Mouse (Mus musculus) brown adipose tissue, adult 24 weeks (tissue): ENCODE measurements around the gene Gm20388. TPM values are rescaled to one million over a fixed set of nuclear protein-coding genes. Genes with fewer than 3 reads are reported as not detected.

Experiments used
- H3K27ac ChIP-seq: fragments of 200-500 bp; replicated peaks from 2 replicates; pipeline ENCODE4 v1.5.1; 2012; ENCODE audit warnings: low read depth, mild to moderate bottlenecking, low read length
- H3K4me1 ChIP-seq: fragments of 200-500 bp; 2 replicates; pipeline ENCODE4 v1.6.1; 2012; ENCODE audit warnings: low read length, mixed read lengths; ENCODE audit not compliant: control insufficient read depth, insufficient read depth, insufficient read length
- H3K4me3 ChIP-seq: fragments of 200-500 bp; 2 replicates; pipeline ENCODE4 v1.5.1; 2012; ENCODE audit warnings: low read depth, mild to moderate bottlenecking, low read length, moderate library complexity; ENCODE audit not compliant: insufficient read depth
- polyA plus RNA-seq: library from polyadenylated mRNA; stranded (reverse); fragments of >200 nt; gene quantifications from 2 replicates; pipeline ENCODE4 v1.2.4, GENCODE M21; 2012; ENCODE audit not compliant: missing spikeins, insufficient read depth, insufficient read length

The Gm20388 gene
- polyA plus RNA-seq, 1 experiment = 44.7 TPM

GRCm38 (mm10) chr8:120566681-120567080 lies 656.0 kb downstream of the Gm20388 start:
- no peak overlapping the region for H3K27ac ChIP-seq
- H3K4me1 ChIP-seq = peaks cover 10% of the 10 kb centered on the region
- H3K4me3 ChIP-seq = no peak overlapping the region

- H3K4me3 ChIP-seq = no peak overlapping the region
- no peak overlapping the region for H3K27ac ChIP-seq
- H3K4me1 ChIP-seq = peaks cover 9% of the 10 kb centered on the region
Observed at GRCm38 (mm10) chr8:120567731-120568130, 657.1 kb downstream of the Gm20388 start.

GRCm38 (mm10) chr8:120568164-120568798 lies 657.6 kb downstream of the Gm20388 start:
- Histone ChIP-seq H3K4me3 (no peak overlapping the region), H3K4me1 (peaks cover 4% of the 10 kb centered on the region), H3K27ac (no peak overlapping the region)

- Histone ChIP-seq H3K4me3 (no peak overlapping the region), H3K4me1 (no peaks in the 10 kb centered on the region), H3K27ac (no peak overlapping the region)
Observed at GRCm38 (mm10) chr8:120569123-120569522, 658.5 kb downstream of the Gm20388 start.

GRCm38 (mm10) chr8:120569939-120570715 lies 659.5 kb downstream of the Gm20388 start:
- H3K4me1 ChIP-seq = no peaks in the 10 kb centered on the region
- no peak overlapping the region for H3K4me3 ChIP-seq
- H3K27ac ChIP-seq = no peak overlapping the region

GRCm38 (mm10) chr8:120571561-120571960 lies 660.9 kb downstream of the Gm20388 start:
- H3K27ac ChIP-seq = no peak overlapping the region
- no peak overlapping the region for H3K4me3 ChIP-seq
- H3K4me1 ChIP-seq = no peaks in the 10 kb centered on the region

GRCm38 (mm10) chr8:120572534-120572933 lies 661.9 kb downstream of the Gm20388 start:
- H3K4me1 ChIP-seq = no peaks in the 10 kb centered on the region
- H3K4me3 ChIP-seq = no peak overlapping the region
- no peak overlapping the region for H3K27ac ChIP-seq

- H3K27ac ChIP-seq = no peak overlapping the region
- H3K4me1 ChIP-seq = no peaks in the 10 kb centered on the region
- no peak overlapping the region for H3K4me3 ChIP-seq
Observed at GRCm38 (mm10) chr8:120573866-120574265, 663.2 kb downstream of the Gm20388 start.

- Histone ChIP-seq H3K4me1 (no peaks in the 10 kb centered on the region; the same call in 1 of the 2 replicates), H3K27ac (no peak overlapping the region), H3K4me3 (no peak overlapping the region)
Observed at GRCm38 (mm10) chr8:120574941-120575340, 664.3 kb downstream of the Gm20388 start.

GRCm38 (mm10) chr8:120575801-120576200 lies 665.2 kb downstream of the Gm20388 start:
- Histone ChIP-seq H3K4me1 (no peaks in the 10 kb centered on the region; the same call in 1 of the 2 replicates), H3K4me3 (no peak overlapping the region), H3K27ac (no peak overlapping the region)

- no peaks in the 10 kb centered on the region; the same call in 1 of the 2 replicates for H3K4me1 ChIP-seq
- H3K27ac ChIP-seq = no peak overlapping the region
- H3K4me3 ChIP-seq = no peak overlapping the region
Observed at GRCm38 (mm10) chr8:120577821-120578220, 667.2 kb downstream of the Gm20388 start.

- Histone ChIP-seq H3K4me1 (no peaks in the 10 kb centered on the region; the same call in 1 of the 2 replicates), H3K4me3 (no peak overlapping the region), H3K27ac (no peak overlapping the region)
Observed at GRCm38 (mm10) chr8:120580336-120581000, 669.8 kb downstream of the Gm20388 start.

- H3K4me3 ChIP-seq = no peak overlapping the region
- no peaks in the 10 kb centered on the region; the same call in 1 of the 2 replicates for H3K4me1 ChIP-seq
- no peak overlapping the region for H3K27ac ChIP-seq
Observed at GRCm38 (mm10) chr8:120581329-120581728, 670.7 kb downstream of the Gm20388 start.

GRCm38 (mm10) chr8:120581811-120582210 lies 671.2 kb downstream of the Gm20388 start:
- Histone ChIP-seq H3K4me3 (no peak overlapping the region), H3K27ac (no peak overlapping the region), H3K4me1 (no peaks in the 10 kb centered on the region; the same call in 1 of the 2 replicates)

- no peak overlapping the region for H3K27ac ChIP-seq
- H3K4me1 ChIP-seq = no peaks in the 10 kb centered on the region; the same call in 1 of the 2 replicates
- H3K4me3 ChIP-seq = no peak overlapping the region
Observed at GRCm38 (mm10) chr8:120585521-120585920, 674.9 kb downstream of the Gm20388 start.
